Mouse (Mus musculus): ENCODE data around the gene Lpp. TPM values are rescaled to one million over a fixed set of nuclear protein-coding genes. Genes with fewer than 3 reads are reported as not detected.

Gene Lpp
- polyA plus RNA-seq, 1 experiment from 2014 or later: 42.7 TPM

GRCm38 (mm10) chr16:24394211-24394991 is 1.1 kb downstream of the Lpp start:
- Histone ChIP-seq H3K4me3 (ENCODE audit: low read depth, low read length) (peak overlapping the region; percentile 74), H3K27ac (replicated peaks; ENCODE audit: low read depth, low read length) (peak overlapping the region; percentile 99), H3K4me2 (ENCODE audit: low read depth, low read length) (peak overlapping the region; percentile 75), H3K36me3 (ENCODE audit: control insufficient read depth, insufficient read depth, low read length) (no peaks in the 10 kb centered on the region), H3K9ac (ENCODE audit: low read depth, low read length) (peak overlapping the region; percentile 96), H3K4me1 (ENCODE audit: control insufficient read depth, insufficient read depth, low read length) (peaks cover 25% of the 10 kb centered on the region), H3K9me3 (ENCODE audit: control insufficient read depth, low read length) (no peaks in the 10 kb centered on the region), H3K27me3 (replicated peaks; ENCODE audit: control insufficient read depth, insufficient read depth, low read length) (no peaks in the 10 kb centered on the region)
- 5% methylated on average over 18 of the region's 18 CpGs for WGBS
- peak; percentile 64 for DNase-seq (ENCODE audit: low spot score)
- no peak for ATAC-seq (ENCODE audit: low read depth)

- Histone ChIP-seq H3K27me3 (replicated peaks; ENCODE audit: control insufficient read depth, insufficient read depth, low read length) (no peaks in the 10 kb centered on the region), H3K9me3 (ENCODE audit: control insufficient read depth, low read length) (no peaks in the 10 kb centered on the region), H3K36me3 (ENCODE audit: control insufficient read depth, insufficient read depth, low read length) (no peaks in the 10 kb centered on the region), H3K9ac (ENCODE audit: low read depth, low read length) (peak overlapping the region; percentile 96), H3K27ac (replicated peaks; ENCODE audit: low read depth, low read length) (peak overlapping the region; percentile 99; the same call in 1 of the 2 replicates), H3K4me3 (ENCODE audit: low read depth, low read length) (peak overlapping the region; percentile 74), H3K4me1 (ENCODE audit: control insufficient read depth, insufficient read depth, low read length) (peaks cover 25% of the 10 kb centered on the region), H3K4me2 (ENCODE audit: low read depth, low read length) (peak overlapping the region; percentile 75)
- no peak for ATAC-seq (ENCODE audit: low read depth)
- WGBS: 62% methylated on average over 2 of the region's 2 CpGs
- no peak for DNase-seq (ENCODE audit: low spot score)
Observed at GRCm38 (mm10) chr16:24395100-24395499, 1.8 kb downstream of the Lpp start.

- ATAC-seq (ENCODE audit: low read depth): no peak
- H3K36me3 ChIP-seq (ENCODE audit: control insufficient read depth, insufficient read depth, low read length): no peaks in the 10 kb centered on the region
- H3K4me2 ChIP-seq (ENCODE audit: low read depth, low read length): no peak overlapping the region
- H3K4me1 ChIP-seq (ENCODE audit: control insufficient read depth, insufficient read depth, low read length): peaks cover 25% of the 10 kb centered on the region
- H3K27ac ChIP-seq (replicated peaks; ENCODE audit: low read depth, low read length): no peak overlapping the region
- WGBS: 88% methylated on average over 7 of the region's 7 CpGs
- H3K9me3 ChIP-seq (ENCODE audit: control insufficient read depth, low read length): no peaks in the 10 kb centered on the region
- H3K9ac ChIP-seq (ENCODE audit: low read depth, low read length): no peak overlapping the region
- H3K4me3 ChIP-seq (ENCODE audit: low read depth, low read length): no peak overlapping the region
- H3K27me3 ChIP-seq (replicated peaks; ENCODE audit: control insufficient read depth, insufficient read depth, low read length): no peaks in the 10 kb centered on the region
- DNase-seq (ENCODE audit: low spot score): no peak
Observed at GRCm38 (mm10) chr16:24396504-24396903, 3.2 kb downstream of the Lpp start.

- H3K36me3 ChIP-seq (ENCODE audit: control insufficient read depth, insufficient read depth, low read length): peaks cover 3% of the 10 kb centered on the region; the same call in 1 of the 2 replicates
- WGBS: 70% methylated on average over 4 of the region's 4 CpGs
- ATAC-seq (ENCODE audit: low read depth) (no peak), DNase-seq (ENCODE audit: low spot score) (no peak)
- no peak overlapping the region for H3K9ac ChIP-seq (ENCODE audit: low read depth, low read length)
- H3K27ac ChIP-seq (replicated peaks; ENCODE audit: low read depth, low read length): no peak overlapping the region
- peaks cover 20% of the 10 kb centered on the region for H3K4me1 ChIP-seq (ENCODE audit: control insufficient read depth, insufficient read depth, low read length)
- H3K27me3 ChIP-seq (replicated peaks; ENCODE audit: control insufficient read depth, insufficient read depth, low read length): no peaks in the 10 kb centered on the region
- no peak overlapping the region for H3K4me2 ChIP-seq (ENCODE audit: low read depth, low read length)
- no peaks in the 10 kb centered on the region for H3K9me3 ChIP-seq (ENCODE audit: control insufficient read depth, low read length)
- no peak overlapping the region for H3K4me3 ChIP-seq (ENCODE audit: low read depth, low read length)
Observed at GRCm38 (mm10) chr16:24398476-24398875, 5.2 kb downstream of the Lpp start.

- H3K27me3 ChIP-seq (replicated peaks; ENCODE audit: control insufficient read depth, insufficient read depth, low read length): no peaks in the 10 kb centered on the region
- DNase-seq (ENCODE audit: low spot score): no peak
- no peak overlapping the region for H3K4me2 ChIP-seq (ENCODE audit: low read depth, low read length)
- H3K4me1 ChIP-seq (ENCODE audit: control insufficient read depth, insufficient read depth, low read length): peaks cover 20% of the 10 kb centered on the region
- H3K27ac ChIP-seq (replicated peaks; ENCODE audit: low read depth, low read length): no peak overlapping the region
- H3K4me3 ChIP-seq (ENCODE audit: low read depth, low read length): no peak overlapping the region
- H3K9ac ChIP-seq (ENCODE audit: low read depth, low read length): no peak overlapping the region
- H3K9me3 ChIP-seq (ENCODE audit: control insufficient read depth, low read length): no peaks in the 10 kb centered on the region
- 84% methylated on average over 3 of the region's 3 CpGs for WGBS
- ATAC-seq (ENCODE audit: low read depth): no peak
- peaks cover 8% of the 10 kb centered on the region; the same call in 1 of the 2 replicates for H3K36me3 ChIP-seq (ENCODE audit: control insufficient read depth, insufficient read depth, low read length)
Observed at GRCm38 (mm10) chr16:24398893-24399292, 5.6 kb downstream of the Lpp start.

- Histone ChIP-seq H3K27me3 (replicated peaks; ENCODE audit: control insufficient read depth, insufficient read depth, low read length) (no peaks in the 10 kb centered on the region), H3K4me2 (ENCODE audit: low read depth, low read length) (no peak overlapping the region), H3K9ac (ENCODE audit: low read depth, low read length) (no peak overlapping the region), H3K9me3 (ENCODE audit: control insufficient read depth, low read length) (no peaks in the 10 kb centered on the region), H3K27ac (replicated peaks; ENCODE audit: low read depth, low read length) (no peak overlapping the region), H3K36me3 (ENCODE audit: control insufficient read depth, insufficient read depth, low read length) (peaks cover 12% of the 10 kb centered on the region; the same call in 1 of the 2 replicates), H3K4me1 (ENCODE audit: control insufficient read depth, insufficient read depth, low read length) (peaks cover 20% of the 10 kb centered on the region), H3K4me3 (ENCODE audit: low read depth, low read length) (no peak overlapping the region)
- ATAC-seq (ENCODE audit: low read depth): no peak
- DNase-seq (ENCODE audit: low spot score): no peak
- 63% methylated on average over 5 of the region's 5 CpGs for WGBS
Observed at GRCm38 (mm10) chr16:24399524-24399923, 6.2 kb downstream of the Lpp start.

GRCm38 (mm10) chr16:24400776-24401175 is 7.5 kb downstream of the Lpp start:
- H3K27ac ChIP-seq (replicated peaks; ENCODE audit: low read depth, low read length): no peak overlapping the region
- no peaks in the 10 kb centered on the region for H3K27me3 ChIP-seq (replicated peaks; ENCODE audit: control insufficient read depth, insufficient read depth, low read length)
- no peak overlapping the region for H3K4me2 ChIP-seq (ENCODE audit: low read depth, low read length)
- H3K4me1 ChIP-seq (ENCODE audit: control insufficient read depth, insufficient read depth, low read length): peaks cover 13% of the 10 kb centered on the region
- H3K9ac ChIP-seq (ENCODE audit: low read depth, low read length): no peak overlapping the region
- WGBS: 84% methylated on average over 2 of the region's 2 CpGs
- DNase-seq (ENCODE audit: low spot score): no peak
- no peak for ATAC-seq (ENCODE audit: low read depth)
- H3K4me3 ChIP-seq (ENCODE audit: low read depth, low read length): no peak overlapping the region
- H3K36me3 ChIP-seq (ENCODE audit: control insufficient read depth, insufficient read depth, low read length): peaks cover 18% of the 10 kb centered on the region; the same call in 1 of the 2 replicates
- H3K9me3 ChIP-seq (ENCODE audit: control insufficient read depth, low read length): no peaks in the 10 kb centered on the region

GRCm38 (mm10) chr16:24402801-24403200 is 9.5 kb downstream of the Lpp start:
- H3K4me2 ChIP-seq (ENCODE audit: low read depth, low read length): no peak overlapping the region
- no peak overlapping the region for H3K4me3 ChIP-seq (ENCODE audit: low read depth, low read length)
- H3K4me1 ChIP-seq (ENCODE audit: control insufficient read depth, insufficient read depth, low read length): no peaks in the 10 kb centered on the region; the same call in 1 of the 2 replicates
- no peaks in the 10 kb centered on the region for H3K27me3 ChIP-seq (replicated peaks; ENCODE audit: control insufficient read depth, insufficient read depth, low read length)
- peaks cover 6% of the 10 kb centered on the region; the same call in 1 of the 2 replicates for H3K9me3 ChIP-seq (ENCODE audit: control insufficient read depth, low read length)
- ATAC-seq (ENCODE audit: low read depth) (no peak), DNase-seq (ENCODE audit: low spot score) (no peak)
- no peak overlapping the region for H3K9ac ChIP-seq (ENCODE audit: low read depth, low read length)
- peaks cover 26% of the 10 kb centered on the region for H3K36me3 ChIP-seq (ENCODE audit: control insufficient read depth, insufficient read depth, low read length)
- no peak overlapping the region for H3K27ac ChIP-seq (replicated peaks; ENCODE audit: low read depth, low read length)
- WGBS: 87% methylated on average over 4 of the region's 4 CpGs

All from embryonic facial prominence, embryonic 14.5 days (tissue).